Comparison of ENCODE assay signal across 8 mouse cellular contexts in genomic region chr5:130029142-130029897, GRCm38 (mm10). TPM values are rescaled to one million over a fixed set of nuclear protein-coding genes. Genes with fewer than 3 reads are reported as not detected.
DNase-seq lines count a peak whose midpoint lies in the region; ATAC-seq and TF ChIP-seq lines count a peak whose summit lies in the region.

Gene Asl, minus strand, starts transcription at chr5:130029247.
Gene Crcp, plus strand, starts transcription at chr5:130029290.

- peak; percentile 89 for DNase-seq in gastrocnemius, adult 2 months
- DNase-seq in left cerebral cortex, adult 18-20 months (ENCODE audit: low spot score in 2 of 2): peak; percentile 93 to 94
- DNase-seq in lung, postnatal 4 days: peak; percentile 87 to 90
- peak; percentile 52 for DNase-seq in retina, postnatal 7 days (ENCODE audit: low read depth, low spot score)
- peak; percentile 78 to 87 for DNase-seq in urinary bladder, adult 18-20 months (ENCODE audit: low spot score in 2 of 2)

- H3K27ac ChIP-seq in gastrocnemius, adult 2 months: peak within 1 kb of the TSS; percentile 89
- H3K27ac ChIP-seq in hindbrain, embryonic 16.5 days (ENCODE audit: low read depth, low read length): peak within 1 kb of the TSS; percentile 95

- ATAC-seq in activated CD4-positive, CD25-positive, alpha-beta regulatory T cell, adult 4 months: peak; percentile 69
- ATAC-seq in common myeloid progenitor, adult 5-6 weeks (replicated peaks; ENCODE audit: low read depth, poor library complexity, severe bottlenecking): peak; percentile 82
- ATAC-seq in hindbrain, embryonic 16.5 days: peak; percentile 91

- no peak for TF ChIP-seq CTCF in gastrocnemius, adult 2 months (IDR thresholded peaks at IDR 0.05)

- H3K4me2 ChIP-seq in hindbrain, embryonic 16.5 days (ENCODE audit: low read length): peak within 1 kb of the TSS; percentile 82

- WGBS in hindbrain, embryonic 16.5 days: 2% methylated on average over 48 of the region's 51 CpGs

- H3K9me3 ChIP-seq in hindbrain, embryonic 16.5 days (ENCODE audit: control insufficient read depth, low read length): no peaks in the 10 kb centered on the region

- no peaks in the 10 kb centered on the region for H3K27me3 ChIP-seq in hindbrain, embryonic 16.5 days (replicated peaks; ENCODE audit: control insufficient read depth, insufficient read depth, low read length)

- H3K4me3 ChIP-seq in gastrocnemius, adult 2 months: peak within 1 kb of the TSS; percentile 81
- H3K4me3 ChIP-seq in hindbrain, embryonic 16.5 days (ENCODE audit: low read length): peak within 1 kb of the TSS; percentile 79

- peaks cover 2% of the 10 kb centered on the region; the same call in 1 of the 2 replicates for H3K4me1 ChIP-seq in hindbrain, embryonic 16.5 days (ENCODE audit: control insufficient read depth, insufficient read depth, low read depth, low read length)

- intact Hi-C loops in gastrocnemius, adult 2 months (cut with DNase I): no loop called here

- no peaks in the 10 kb centered on the region for H3K36me3 ChIP-seq in hindbrain, embryonic 16.5 days (ENCODE audit: control insufficient read depth, insufficient read depth, low read length)

- peak within 1 kb of the TSS; percentile 89 for H3K9ac ChIP-seq in hindbrain, embryonic 16.5 days (ENCODE audit: low read depth, low read length)

RNA-seq across cellular contexts. Expression of gene Asl, which starts in this region (rescaled TPM):
- polyA plus RNA-seq in activated CD4-positive, CD25-positive, alpha-beta regulatory T cell, adult 4 months (2017; shearing (Covaris generic)): 100 to 1,000 TPM in 1 of 2 experiments, 10 to 100 TPM in 1; 88.6 to 112 TPM
- total RNA-seq in common myeloid progenitor, adult 5-6 weeks (2017): 16.8 and 25.2 TPM in 2 replicates
- total RNA-seq in gastrocnemius, adult 2 months (2021): 10 to 100 TPM in 1 of 2 experiments, 1 to 10 TPM in 1; 9.3 to 13.2 TPM
- 39.3 and 49.5 TPM in 2 replicates for polyA plus RNA-seq in hindbrain, embryonic 16.5 days (2015; fragmentation: Nextera tagmentation; extraction: Ambion mirVana)
- 10 to 100 TPM; 16.0 to 31.9 TPM for total RNA-seq in left cerebral cortex, adult 18-20 months (2021)

RNA-seq across cellular contexts. Expression of gene Crcp, which starts in this region (rescaled TPM):
- polyA plus RNA-seq in activated CD4-positive, CD25-positive, alpha-beta regulatory T cell, adult 4 months (2017; shearing (Covaris generic)): 10 to 100 TPM; 43.7 to 70.6 TPM
- 40.0 and 42.2 TPM in 2 replicates for total RNA-seq in common myeloid progenitor, adult 5-6 weeks (2017)
- total RNA-seq in gastrocnemius, adult 2 months (2021): 10 to 100 TPM; 18.7 to 19.3 TPM
- 78.0 and 92.1 TPM in 2 replicates for polyA plus RNA-seq in hindbrain, embryonic 16.5 days (2015; fragmentation: Nextera tagmentation; extraction: Ambion mirVana)
- 10 to 100 TPM; 30.4 to 32.7 TPM for total RNA-seq in left cerebral cortex, adult 18-20 months (2021)

Comparison
In these comparisons a context has a peak if more than half of its experiments do, and no peak if none do; other contexts are left out.
1. Peak in every context shown above with its lines: DNase-seq, ATAC-seq, H3K4me3 ChIP-seq and H3K27ac ChIP-seq.